Mouse (Mus musculus) left cerebral cortex, adult 8-10 months (tissue): ENCODE data around the gene Obox1. TPM values are rescaled to one million over a fixed set of nuclear protein-coding genes. Genes with fewer than 3 reads are reported as not detected.
"Not testable (repeated sequence)": the region's sequence is repeated elsewhere in the genome, so short reads cannot be mapped to it uniquely, and the experiment has no call there.

Experiments used
- DNase-seq, 2 experiments: peaks; one replicate each; pipeline ENCODE4 v3.0.0; 2022; ENCODE audit warnings: low spot score in 2 of 2
- total RNA-seq, 4 experiments: library from RNA; stranded (reverse); gene quantifications; 2 replicates each; pipeline ENCODE4 v1.2.4; 2022

Gene Obox1
- not detected for total RNA-seq

DNA sequence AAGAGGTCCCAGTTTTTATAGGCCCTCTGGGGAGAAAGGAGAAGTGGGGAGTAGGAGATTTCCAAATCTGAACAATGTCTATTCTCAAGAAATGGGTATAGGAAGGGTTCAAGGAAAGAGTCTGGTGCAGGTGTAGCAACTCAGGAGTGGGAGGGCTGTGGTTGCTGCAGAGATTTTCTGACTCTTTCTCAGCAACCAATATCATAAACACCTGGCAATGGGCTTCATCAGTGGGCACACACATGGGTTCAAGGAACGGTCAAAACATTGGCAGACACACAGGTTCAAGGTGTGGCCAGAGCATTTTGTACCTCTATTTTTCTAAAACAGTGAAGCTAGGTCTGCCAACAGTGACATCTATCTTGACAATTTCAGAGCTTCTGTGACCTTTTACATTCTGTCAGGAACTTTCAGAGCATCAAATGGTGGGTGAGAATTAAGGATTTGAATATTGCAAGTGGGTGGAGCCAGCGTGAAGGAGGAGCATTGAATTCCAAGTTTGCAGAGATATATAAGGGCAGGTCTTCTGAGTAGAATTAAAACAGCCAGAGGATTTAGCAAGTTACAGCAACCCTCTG, at the start of gene Obox1, which contains the start of gene Obox2:
Gene Obox1, plus strand, starts transcription at position 528 of the 578 bp plus-strand sequence.
Gene Obox2, plus strand, starts transcription at position 301 of the 578 bp plus-strand sequence.
- DNase-seq, result not testable (repeated sequence)

DNA sequence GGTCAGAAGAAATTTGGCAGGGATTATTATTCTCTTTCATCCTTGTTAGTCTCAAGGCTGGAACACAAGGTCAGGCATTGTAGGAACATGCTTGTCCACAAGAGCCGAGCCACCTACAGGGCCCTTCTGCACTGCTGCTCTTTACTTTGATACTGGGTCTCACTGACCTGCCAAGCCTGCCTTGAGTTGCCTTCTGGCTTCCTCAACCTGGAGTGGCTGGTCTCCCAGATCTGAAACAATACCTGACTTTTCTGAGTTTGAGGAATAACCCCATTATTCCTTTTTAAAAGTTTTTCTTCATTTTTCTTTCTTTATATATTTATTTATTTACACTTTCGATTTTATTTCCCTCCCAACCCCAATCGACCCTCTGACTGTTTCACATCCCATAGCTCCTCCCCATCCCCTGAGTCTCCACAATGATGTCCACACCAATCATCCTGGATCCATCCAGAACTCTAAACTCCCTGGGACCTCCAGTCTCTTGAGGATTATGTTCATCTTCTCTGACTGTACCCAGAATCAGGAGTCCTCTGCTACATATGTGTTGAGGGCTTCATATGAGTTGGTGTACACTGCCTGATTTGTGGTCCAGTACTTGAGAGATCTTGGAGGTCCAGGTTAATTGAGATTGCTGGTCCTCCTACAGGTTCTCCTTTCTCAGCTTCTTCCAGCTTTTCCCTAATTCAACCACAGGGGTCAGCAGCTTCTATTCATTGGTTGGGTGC, 10.6 kb downstream of the Obox1 start:
- not testable (repeated sequence) for DNase-seq

DNA sequence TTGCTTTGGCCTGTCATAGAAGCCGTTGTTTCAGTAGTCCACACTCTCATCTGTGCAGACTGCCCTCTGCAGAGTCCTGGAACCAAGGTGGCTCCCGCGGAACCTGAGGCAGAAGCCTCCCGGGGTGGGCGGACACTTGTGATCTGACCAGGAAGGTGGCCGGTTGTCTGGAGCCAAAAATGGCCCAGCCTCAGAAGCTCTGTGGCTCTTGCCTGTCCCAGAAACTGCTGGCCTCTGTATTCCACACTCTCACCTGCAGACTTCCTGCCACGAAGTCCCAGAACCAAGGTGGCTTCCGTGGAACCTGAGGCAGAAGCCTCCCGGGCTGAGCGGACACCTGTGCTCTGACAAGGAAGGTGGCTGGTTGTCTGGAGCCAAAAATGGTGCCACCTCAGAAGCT, 18.1 kb downstream of the Obox1 start:
- not testable (repeated sequence) for DNase-seq

DNA sequence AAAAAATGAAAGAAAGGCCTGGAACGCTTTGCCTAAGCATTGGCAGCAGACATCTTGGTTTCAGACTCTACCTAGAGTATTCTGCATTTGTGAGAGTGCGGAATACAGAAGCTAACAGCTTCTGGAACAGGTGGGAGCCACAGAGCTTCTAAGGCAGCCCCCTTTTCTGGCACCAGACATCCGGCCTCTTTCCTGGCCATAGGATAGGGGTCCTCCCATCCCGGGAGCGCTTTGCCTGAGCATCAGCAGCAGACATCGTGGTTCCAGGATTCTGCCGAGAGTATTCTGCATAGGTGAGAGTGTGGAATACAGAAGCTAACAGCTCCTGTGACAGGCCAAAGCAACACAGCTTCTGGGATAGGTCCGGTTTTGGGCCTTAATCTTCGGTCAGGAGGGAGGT, 29.3 kb downstream of the Obox1 start:
- DNase-seq, result not testable (repeated sequence)

DNA sequence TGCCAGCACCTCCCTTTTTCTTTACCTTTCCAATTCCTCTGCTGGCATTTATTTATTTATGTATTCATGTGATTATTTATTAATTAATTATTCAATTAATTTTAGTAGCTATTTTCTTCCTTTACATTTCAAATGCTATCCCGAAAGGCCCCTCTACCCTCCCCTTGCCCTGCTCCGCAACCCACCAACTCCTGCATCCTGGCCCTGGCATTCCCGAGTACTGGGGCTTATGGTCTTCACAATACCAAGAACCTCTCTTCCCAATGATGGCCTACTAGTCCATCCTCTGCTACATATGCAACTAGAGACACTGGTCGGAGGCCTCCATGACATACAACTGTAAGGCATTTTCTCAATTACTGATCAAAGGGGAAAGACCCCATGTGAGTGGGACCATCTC, 36.8 kb downstream of the Obox1 start:
- not testable (repeated sequence) for DNase-seq

DNA sequence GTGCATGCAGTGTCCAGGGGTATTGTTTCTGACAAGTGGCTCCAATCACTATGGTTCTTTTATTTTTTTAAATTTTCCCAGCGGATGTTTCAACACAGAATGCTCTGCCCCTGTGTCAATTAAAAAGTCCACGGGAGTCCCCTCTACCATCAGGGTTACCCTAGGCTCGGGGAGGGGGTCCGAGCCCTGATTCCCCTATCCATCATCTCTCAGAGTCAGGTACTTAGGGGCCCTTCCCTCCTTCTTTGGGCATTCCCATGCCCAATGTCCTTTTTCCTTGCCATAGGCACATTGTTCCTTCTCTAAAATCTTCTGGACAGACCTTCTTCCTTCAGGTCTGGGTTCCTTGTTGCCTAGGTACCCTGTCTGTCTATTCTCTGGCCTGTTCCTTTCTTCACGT, 120.7 kb downstream of the Obox1 start:
- not testable (repeated sequence) for DNase-seq

Other genes with a start within 250 kb of the Obox1 start
- gene Obox2, start 227 bp upstream of the Obox1 start, total RNA-seq, result not detected